Mouse (Mus musculus) bone marrow, adult 2 months (tissue): ENCODE results near the gene Fbxw2. TPM values are rescaled to one million over a fixed set of nuclear protein-coding genes. Genes with fewer than 3 reads are reported as not detected.
"Not testable (repeated sequence)": the region's sequence is repeated elsewhere in the genome, so short reads cannot be mapped to it uniquely, and the experiment has no call there.

Experiments
- H3K27ac ChIP-seq: fragments of 200-500 bp; 2 replicates; pipeline ENCODE4 v1.5.1; 2012; ENCODE audit warnings: low read depth, mild to moderate bottlenecking, control low read depth, inconsistent platforms, low read length; ENCODE audit not compliant: control insufficient read depth, poor library complexity, insufficient read depth
- H3K4me1 ChIP-seq: fragments of 200-500 bp; 2 replicates; pipeline ENCODE4 v1.6.1; 2011; ENCODE audit warnings: low read length; ENCODE audit not compliant: control insufficient read depth, insufficient read depth
- H3K4me3 ChIP-seq: fragments of 200-500 bp; replicated peaks from 2 replicates; pipeline ENCODE3; 2011; ENCODE audit warnings: mild to moderate bottlenecking, low read depth, low read length, control low read depth; ENCODE audit not compliant: control insufficient read depth
- CTCF ChIP-seq: fragments of 200-500 bp; IDR thresholded peaks from 2 replicates; pipeline ENCODE4 v1.5.1; 2011; ENCODE audit warnings: low read length, control low read depth; ENCODE audit not compliant: control insufficient read depth, insufficient read depth
- POLR2A ChIP-seq: fragments of 200-500 bp; IDR thresholded peaks from 2 replicates; pipeline ENCODE4 v1.6.1; 2011; ENCODE audit warnings: low read depth, mild to moderate bottlenecking, control low read depth, low read length, borderline replicate concordance; ENCODE audit not compliant: control insufficient read depth
- WGBS: fragments of 180-500 bp; shearing (Covaris S2); methylation state at CpG from one replicate; pipeline ENCODE4 v1.1.7; 2018; 5-methylcytosine and 5-hydroxymethylcytosine counted together
- polyA plus RNA-seq: library from polyadenylated mRNA; stranded (reverse); fragments of >200 nt; gene quantifications from 2 replicates; pipeline ENCODE4 v1.2.4, GENCODE M21; 2011; ENCODE audit warnings: low replicate concordance; ENCODE audit not compliant: missing spikeins, insufficient read depth, insufficient read length

Gene Fbxw2
- polyA plus RNA-seq, 1 experiment = 37.9 TPM

DNA sequence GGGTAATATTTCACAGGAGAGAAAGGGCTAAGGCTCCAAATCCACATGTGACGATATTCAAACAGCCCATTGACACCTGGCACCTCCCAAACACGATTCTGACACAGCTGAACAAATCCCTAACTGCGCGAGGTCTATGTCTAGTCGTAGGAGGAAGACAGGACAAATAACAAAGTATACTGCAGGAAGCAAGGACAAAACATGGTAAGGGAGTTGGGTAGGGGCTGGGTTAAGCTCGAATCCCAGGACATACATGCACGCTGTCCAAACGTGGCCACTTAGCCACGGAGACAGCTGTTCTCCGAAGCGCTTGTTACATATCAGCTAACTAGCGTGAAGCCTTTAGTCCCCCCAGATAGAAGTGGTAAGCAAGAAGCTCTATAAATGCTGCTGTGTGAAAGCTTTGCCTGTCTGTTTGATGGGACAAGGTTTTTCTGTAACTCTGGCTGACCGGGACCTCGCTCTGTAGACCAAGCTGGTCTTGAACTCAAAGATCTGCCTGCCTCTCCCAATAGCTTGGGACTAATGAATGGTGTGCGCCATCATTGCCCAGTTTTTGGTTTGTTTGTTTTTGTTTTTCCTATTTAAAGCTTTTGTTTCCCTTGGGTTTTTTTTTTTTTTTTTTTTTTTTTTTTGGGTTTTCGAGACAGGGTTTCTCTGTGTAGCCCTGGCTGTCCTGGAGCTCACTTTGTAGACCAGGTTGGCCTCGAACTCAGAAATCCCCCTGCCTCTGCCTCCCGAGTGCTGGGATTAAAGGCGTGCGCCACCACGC lies 535 bp upstream of the Fbxw2 start:
- 39% methylated on average over 21 of the region's 21 CpGs for WGBS
- H3K27ac ChIP-seq = no peak overlapping the region; the same call in 1 of the 2 replicates

GRCm38 (mm10) chr2:34818492-34818891 lies 7.6 kb downstream of the Fbxw2 start:
- Histone ChIP-seq H3K4me3 (no peak overlapping the region), H3K4me1 (no peaks in the 10 kb centered on the region), H3K27ac (no peak overlapping the region)
- TF ChIP-seq CTCF (no peak), POLR2A (no peak)
- 95% methylated on average over 2 of the region's 2 CpGs for WGBS

More for the DNA sequence above, 535 bp upstream of the Fbxw2 start:
- Histone ChIP-seq H3K4me1 (peaks cover 1% of the 10 kb centered on the region; the same call in 1 of the 2 replicates), H3K4me3 (peak overlapping the region; percentile 78)
- no peak for TF ChIP-seq POLR2A

DNA sequence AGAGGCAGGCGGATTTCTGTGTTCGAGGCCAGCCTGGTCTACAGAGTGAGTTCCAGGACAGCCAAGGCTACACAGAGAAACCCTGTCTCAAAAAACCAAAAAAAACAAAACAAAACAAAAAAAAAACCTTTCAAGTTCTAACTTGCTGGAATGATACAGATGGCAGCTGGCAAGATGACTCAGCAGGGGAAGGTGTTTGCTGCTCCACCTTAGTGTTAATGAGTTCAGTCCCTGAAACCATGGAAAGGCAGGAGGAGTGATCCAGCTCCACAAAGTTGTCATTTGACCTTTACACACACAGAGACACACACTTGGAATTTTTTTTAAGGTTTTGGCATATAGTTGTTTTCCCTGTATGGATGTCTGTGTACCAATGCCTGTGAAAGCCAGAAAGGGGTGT lies 10.2 kb downstream of the Fbxw2 start:
- H3K4me3 ChIP-seq, H3K27ac ChIP-seq, H3K4me1 ChIP-seq: not testable (repeated sequence)
- 89% methylated on average over 2 of the region's 2 CpGs for WGBS

- TF ChIP-seq POLR2A = no peak
- Histone ChIP-seq H3K4me3 (no peak overlapping the region), H3K27ac (no peak overlapping the region), H3K4me1 (no peaks in the 10 kb centered on the region; the same call in 1 of the 2 replicates)
- WGBS = 71% methylated on average over 7 of the region's 7 CpGs
Observed at GRCm38 (mm10) chr2:34812706-34813105, 13.4 kb downstream of the Fbxw2 start.

- no peaks in the 10 kb centered on the region; the same call in 1 of the 2 replicates for H3K4me1 ChIP-seq
- H3K4me3 ChIP-seq = no peak overlapping the region
- no peak overlapping the region for H3K27ac ChIP-seq
- WGBS = 85% methylated on average over 3 of the region's 3 CpGs
- TF ChIP-seq POLR2A = no peak
Observed at GRCm38 (mm10) chr2:34810775-34811174, 15.3 kb downstream of the Fbxw2 start.

- no peak overlapping the region for H3K27ac ChIP-seq
- TF ChIP-seq CTCF (no peak), POLR2A (no peak)
- H3K4me3 ChIP-seq = no peak overlapping the region
- no peaks in the 10 kb centered on the region; the same call in none of the 2 replicates for H3K4me1 ChIP-seq
- 72% methylated on average over 1 of the region's 1 CpGs for WGBS
Observed at GRCm38 (mm10) chr2:34809568-34809967, 16.5 kb downstream of the Fbxw2 start.

DNA sequence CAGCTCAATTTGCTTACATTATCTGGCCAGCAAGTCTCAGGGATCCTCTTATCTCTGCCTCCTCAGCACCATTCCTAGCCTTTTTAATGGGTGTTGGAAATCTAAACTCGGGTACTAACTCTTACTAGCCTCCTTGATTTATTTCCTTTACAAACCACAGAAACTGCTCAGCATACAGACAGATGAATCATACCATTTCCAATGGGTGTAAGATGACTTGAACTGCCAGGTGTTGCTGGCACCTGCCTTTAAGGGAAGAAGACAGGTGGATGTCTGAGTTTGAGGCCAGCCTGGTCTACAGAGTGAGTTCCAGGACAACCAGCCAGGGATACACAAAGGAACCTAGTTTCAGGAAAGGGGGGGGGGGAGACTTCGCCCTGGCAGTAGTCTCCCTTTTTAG lies 18.1 kb downstream of the Fbxw2 start:
- WGBS = 39% methylated on average over 2 of the region's 2 CpGs
- H3K27ac ChIP-seq = no peak overlapping the region
- no peak overlapping the region for H3K4me3 ChIP-seq
- H3K4me1 ChIP-seq = no peaks in the 10 kb centered on the region; the same call in none of the 2 replicates
- TF ChIP-seq CTCF (no peak), POLR2A (no peak)

DNA sequence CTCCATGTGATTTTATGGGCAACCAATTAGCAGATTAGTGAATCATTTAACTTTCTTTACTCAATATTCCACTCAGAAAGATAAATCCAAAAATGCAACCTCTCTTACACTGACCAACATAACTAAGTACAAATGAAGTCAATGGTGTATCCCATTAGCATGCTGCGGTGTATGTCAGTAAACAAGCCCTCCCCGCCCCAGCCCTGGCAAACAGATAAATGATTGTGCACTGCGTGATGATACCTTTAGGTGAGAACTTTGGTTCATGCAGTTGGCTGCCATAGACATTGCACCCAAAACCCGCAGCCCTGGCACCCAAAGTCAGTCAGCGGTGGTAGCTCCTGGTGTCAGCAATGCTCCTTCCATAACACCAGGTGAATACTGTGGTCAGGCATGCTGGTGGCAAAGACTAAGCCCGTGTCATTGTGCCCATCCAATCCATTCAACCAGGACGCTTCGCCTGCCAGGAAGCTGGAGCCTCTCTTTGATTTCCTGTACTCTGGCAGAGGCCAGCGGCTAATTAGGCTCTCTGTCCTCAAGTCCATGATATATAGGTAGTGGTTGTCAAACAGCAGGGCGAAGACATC lies 20.7 kb downstream of the Fbxw2 start:
- 79% methylated on average over 10 of the region's 10 CpGs for WGBS
- Histone ChIP-seq H3K4me3 (no peak overlapping the region), H3K27ac (peak overlapping the region; percentile 55), H3K4me1 (no peaks in the 10 kb centered on the region; the same call in none of the 2 replicates)
- TF ChIP-seq POLR2A (no peak), CTCF (no peak)

GRCm38 (mm10) chr2:34804815-34805214 lies 21.3 kb downstream of the Fbxw2 start:
- H3K4me1 ChIP-seq = no peaks in the 10 kb centered on the region; the same call in none of the 2 replicates
- H3K4me3 ChIP-seq = no peak overlapping the region
- H3K27ac ChIP-seq = no peak overlapping the region
- TF ChIP-seq CTCF (no peak), POLR2A (no peak)
- 46% methylated on average over 1 of the region's 1 CpGs for whole genome bisulfite sequencing
